Mouse (Mus musculus) MEL (cell line): ENCODE measurements at regions not wholly inside any gene's neighbourhood (a gene's known extent, or its start where the extent isn't known, plus 50 kb on each side); places are given as distances from the start of the nearest gene placed in this dataset.

Source experiments
- DNase-seq: peaks from one replicate; pipeline ENCODE4 v3.0.0; 2011; ENCODE audit warnings: low read depth, low spot score
- H3K27ac ChIP-seq: 2 replicates; pipeline ENCODE4 v1.5.1; 2012; ENCODE audit warnings: low read depth, mild to moderate bottlenecking, control low read depth, low read length, moderate library complexity; ENCODE audit not compliant: control insufficient read depth
- H3K27me3 ChIP-seq, 2 experiments: fragments of 150-350 bp in 1 of 2; sonication (generic) in 1 of 2; 2 replicates each; pipeline ENCODE4 v1.6.1; 2012; ENCODE audit warnings: low read length in 2 of 2, mild to moderate bottlenecking in 2 of 2, improper control_type of control experiment in 1 of 2, moderate library complexity in 1 of 2; ENCODE audit not compliant: insufficient read depth in 2 of 2, control insufficient read depth in 1 of 2
- H3K36me3 ChIP-seq, 2 experiments: 2 replicates each; pipeline ENCODE4 v1.6.1; 2012 to 2014; ENCODE audit warnings: low read length in 2 of 2, improper control_type of control experiment in 1 of 2, inconsistent platforms in 1 of 2, mild to moderate bottlenecking in 1 of 2; ENCODE audit not compliant: insufficient read depth in 2 of 2, control insufficient read depth in 1 of 2
- H3K4me1 ChIP-seq, 2 experiments: fragments of 150-350 bp in 1 of 2; sonication (generic) in 1 of 2; 2 replicates each; pipeline ENCODE4 v1.6.1; 2012; ENCODE audit warnings: low read length in 2 of 2, improper control_type of control experiment in 1 of 2, mild to moderate bottlenecking in 1 of 2; ENCODE audit not compliant: insufficient read depth in 2 of 2, control insufficient read depth in 1 of 2
- H3K4me3 ChIP-seq, 2 experiments: fragments of 150-350 bp in 1 of 2; sonication (generic) in 1 of 2; 2 replicates each; pipeline ENCODE4 v1.5.1; 2012; ENCODE audit warnings: low read depth in 2 of 2, low read length in 2 of 2, mild to moderate bottlenecking in 2 of 2, moderate library complexity in 2 of 2, control low read depth in 1 of 2, improper control_type of control experiment in 1 of 2; ENCODE audit not compliant: control insufficient read depth in 1 of 2, insufficient read depth in 1 of 2
- H3K79me2 ChIP-seq: 2 replicates; pipeline ENCODE4 v1.6.1; 2012; ENCODE audit warnings: mild to moderate bottlenecking, low read length, moderate library complexity; ENCODE audit not compliant: control insufficient read depth, poor library complexity, insufficient read depth
- H3K9ac ChIP-seq: 2 replicates; pipeline ENCODE4 v1.6.1; 2012; ENCODE audit warnings: low read depth, mild to moderate bottlenecking, control low read depth, low read length, moderate library complexity; ENCODE audit not compliant: control insufficient read depth, poor library complexity, severe bottlenecking
- H3K9me3 ChIP-seq: fragments of 150-350 bp; sonication (generic); replicated peaks from 2 replicates; pipeline ENCODE4 v1.6.1; 2012; ENCODE audit warnings: mild to moderate bottlenecking, low read length, improper control_type of control experiment, moderate library complexity; ENCODE audit not compliant: insufficient read depth
- BHLHE40 ChIP-seq: IDR thresholded peaks from 2 replicates; pipeline ENCODE4 v1.6.1; 2012; ENCODE audit warnings: low read depth, mild to moderate bottlenecking, inconsistent platforms, low read length, improper control_type of control experiment, borderline replicate concordance
- CHD1 ChIP-seq: IDR thresholded peaks from 2 replicates; pipeline ENCODE4 v1.6.1; 2012; ENCODE audit warnings: low read depth, mild to moderate bottlenecking, inconsistent platforms, low read length, improper control_type of control experiment
- CHD2 ChIP-seq: IDR thresholded peaks from 2 replicates; pipeline ENCODE4 v1.6.1; 2011; ENCODE audit warnings: low read length, improper control_type of control experiment
- ETS1 ChIP-seq: IDR thresholded peaks from 2 replicates; pipeline ENCODE4 v1.6.1; 2012; ENCODE audit warnings: low read depth, mild to moderate bottlenecking, inconsistent platforms, low read length, improper control_type of control experiment, moderate library complexity
- KAT2A ChIP-seq: conservative IDR thresholded peaks from 2 replicates; pipeline ENCODE4 v1.6.1; 2012; ENCODE audit warnings: low read depth, low read length, improper control_type of control experiment, inconsistent platforms
- MAFK ChIP-seq: IDR thresholded peaks from 2 replicates; pipeline ENCODE4 v1.6.1; 2011; ENCODE audit warnings: low read depth, mild to moderate bottlenecking, low read length, improper control_type of control experiment, borderline replicate concordance
- MAX ChIP-seq: IDR thresholded peaks from 2 replicates; pipeline ENCODE4 v1.6.1; 2011; ENCODE audit warnings: low read length, improper control_type of control experiment
- MXI1 ChIP-seq: IDR thresholded peaks from 2 replicates; pipeline ENCODE4 v1.6.1; 2011; ENCODE audit warnings: mild to moderate bottlenecking, low read depth, low read length, improper control_type of control experiment
- MYC ChIP-seq: IDR thresholded peaks from 2 replicates; pipeline ENCODE4 v1.6.1; 2011; ENCODE audit warnings: low read depth, mild to moderate bottlenecking, low read length, improper control_type of control experiment, moderate library complexity
- NELFE ChIP-seq: IDR thresholded peaks from 2 replicates; pipeline ENCODE4 v1.6.1; 2011; ENCODE audit warnings: low read depth, low read length, improper control_type of control experiment
- POLR2A ChIP-seq, 2 experiments: IDR thresholded peaks; 2 replicates each; pipeline ENCODE4 v1.6.1; 2011 to 2012; ENCODE audit warnings: low read length in 2 of 2, mild to moderate bottlenecking in 2 of 2, control low read depth in 1 of 2, improper control_type of control experiment in 1 of 2, low read depth in 1 of 2, moderate library complexity in 1 of 2; ENCODE audit not compliant: control insufficient read depth in 1 of 2, insufficient read depth in 1 of 2, poor library complexity in 1 of 2
- RAD21 ChIP-seq: IDR thresholded peaks from 2 replicates; pipeline ENCODE4 v1.6.1; 2011; ENCODE audit warnings: mild to moderate bottlenecking, low read depth, low read length, improper control_type of control experiment
- RCOR1 ChIP-seq: IDR thresholded peaks from 2 replicates; pipeline ENCODE4 v1.6.1; 2012; ENCODE audit warnings: low read depth, mild to moderate bottlenecking, inconsistent platforms, low read length, improper control_type of control experiment
- TBP ChIP-seq: IDR thresholded peaks from 2 replicates; pipeline ENCODE4 v1.8.0; 2011; ENCODE audit warnings: low read depth, low read length, improper control_type of control experiment
- TCF12 ChIP-seq: IDR thresholded peaks from 2 replicates; pipeline ENCODE4 v1.6.1; 2014; ENCODE audit warnings: low read depth, mild to moderate bottlenecking, inconsistent platforms, low read length, improper control_type of control experiment, moderate library complexity
- UBTF ChIP-seq: IDR thresholded peaks from 2 replicates; pipeline ENCODE4 v1.6.1; 2012; ENCODE audit warnings: low read depth, mild to moderate bottlenecking, inconsistent platforms, low read length, improper control_type of control experiment, moderate library complexity, borderline replicate concordance; ENCODE audit not compliant: insufficient read depth
- USF1 ChIP-seq: IDR thresholded peaks from 2 replicates; pipeline ENCODE4 v1.6.1; 2014; ENCODE audit warnings: low read depth, mild to moderate bottlenecking, inconsistent platforms, low read length, improper control_type of control experiment, moderate library complexity
- ZNF384 ChIP-seq: IDR thresholded peaks from 2 replicates; pipeline ENCODE4 v1.6.1; 2012; ENCODE audit warnings: low read depth, mild to moderate bottlenecking, inconsistent platforms, low read length, improper control_type of control experiment

DNA sequence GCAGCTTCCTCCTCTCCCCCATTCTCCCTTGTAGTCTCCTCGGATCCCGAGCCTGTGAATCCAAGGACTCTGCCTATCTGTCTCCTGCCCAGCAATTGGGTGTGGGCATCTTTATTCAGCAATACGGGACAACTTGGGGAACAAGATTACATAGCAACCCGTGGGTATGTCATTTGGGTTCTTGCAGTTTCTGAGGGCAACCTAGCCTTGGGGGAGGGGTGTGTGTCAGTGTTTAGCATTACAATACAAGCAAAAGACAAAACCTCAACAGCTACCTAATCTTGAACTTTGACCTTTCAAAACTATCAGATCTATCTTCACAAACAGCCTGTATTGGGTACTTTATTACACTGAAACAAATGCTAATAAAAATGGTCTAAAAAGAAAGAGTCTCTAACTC, 573.0 kb upstream of the Cpeb2 start:
- Histone ChIP-seq H3K36me3 (no peaks in the 10 kb centered on the region), H3K4me1 (no peaks in the 10 kb centered on the region), H3K79me2 (no peaks in the 10 kb centered on the region), H3K4me3 (no peak overlapping the region), H3K27ac (no peak overlapping the region), H3K27me3 (no peaks in the 10 kb centered on the region), H3K9ac (no peak overlapping the region), H3K9me3 (no peaks in the 10 kb centered on the region)
- DNase-seq, result no peak
- TF ChIP-seq CHD1 (no peak), RAD21 (no peak), ETS1 (no peak), MXI1 (no peak), USF1 (no peak), KAT2A (no peak), ZNF384 (no peak), RCOR1 (no peak), MYC (no peak), BHLHE40 (no peak), POLR2A (IDR thresholded peaks at IDR 0.05; ENCODE audit: control insufficient read depth in 1 of 2, insufficient read depth in 1 of 2, low read depth in 1 of 2, low read length in 2 of 2, poor library complexity in 1 of 2) (no peak), NELFE (no peak), TBP (no peak)

GRCm38 (mm10) chr5:42679617-42680016, 553.4 kb upstream of the Cpeb2 start:
- no peaks in the 10 kb centered on the region for H3K9me3 ChIP-seq
- H3K9ac ChIP-seq, result no peak overlapping the region
- no peaks in the 10 kb centered on the region for H3K79me2 ChIP-seq
- no peaks in the 10 kb centered on the region for H3K36me3 ChIP-seq
- 0 out of 4 replicates have a peak, but pooled peaks cover 0 to 1% of the 10 kb centered on the region in 2 experiments for H3K27me3 ChIP-seq
- H3K4me1 ChIP-seq, result no peaks in the 10 kb centered on the region
- H3K4me3 ChIP-seq, result no peak overlapping the region
- no peak for TF ChIP-seq MAFK
- DNase-seq, result no peak
- H3K27ac ChIP-seq, result no peak overlapping the region

GRCm38 (mm10) chr5:42685356-42686057, 547.5 kb upstream of the Cpeb2 start:
- Histone ChIP-seq H3K27me3 (no peaks in the 10 kb centered on the region), H3K79me2 (no peaks in the 10 kb centered on the region), H3K4me3 (no peak overlapping the region), H3K4me1 (no peaks in the 10 kb centered on the region), H3K9me3 (no peaks in the 10 kb centered on the region), H3K9ac (no peak overlapping the region), H3K36me3 (no peaks in the 10 kb centered on the region)
- DNase-seq, result no peak
- TF ChIP-seq MXI1, result no peak
- TF ChIP-seq MAX, result no peak
- TF ChIP-seq UBTF, result no peak
- TF ChIP-seq CHD2, result no peak
- no peak for TF ChIP-seq NELFE
- no peak for TF ChIP-seq POLR2A (IDR thresholded peaks at IDR 0.05; ENCODE audit: control insufficient read depth in 1 of 2, insufficient read depth in 1 of 2, low read depth in 1 of 2, low read length in 2 of 2, poor library complexity in 1 of 2)
- no peak for TF ChIP-seq TCF12
- TF ChIP-seq RCOR1, result no peak
- TF ChIP-seq, all 39 proteins: peak for 0
- H3K27ac ChIP-seq, result no peak overlapping the region
